Mouse (Mus musculus): ENCODE measurements around the gene Olfr1016.

- TF ChIP-seq CTCF (IDR thresholded peaks at IDR 0.05; ENCODE audit: low read depth, low read length) = no peak
- TF ChIP-seq POLR2A (IDR thresholded peaks at IDR 0.05; ENCODE audit: borderline replicate concordance, low read depth, low read length) = no peak
Measured at GRCm38 (mm10) chr2:85753822-85754221, 48.5 kb downstream of the Olfr1016 start.
